Mouse (Mus musculus) E14TG2a.4 (cell line): Measurements from ENCODE around the gene Zfp958.

Experiments used
- CTCF ChIP-seq: conservative IDR thresholded peaks from 2 replicates; pipeline ENCODE4 v1.5.1; 2014; ENCODE audit warnings: low read length
- NANOG ChIP-seq: IDR thresholded peaks from 2 replicates; pipeline ENCODE4 v1.6.1; 2014; ENCODE audit warnings: borderline replicate concordance, low read length, mixed read lengths

GRCm38 (mm10) chr8:4627349-4627748 lies 14.4 kb downstream of the Zfp958 start:
- TF ChIP-seq CTCF (no peak), NANOG (no peak)
